Mouse (Mus musculus) cortical plate, adult 2 months (tissue): ENCODE measurements at regions not wholly inside any gene's neighbourhood (a gene's known extent, or its start where the extent isn't known, plus 50 kb on each side); places are given as distances from the start of the nearest gene placed in this dataset.

Experiments
- H3K27ac ChIP-seq: fragments of 200-500 bp; 2 replicates; pipeline ENCODE4 v1.5.1; 2012; ENCODE audit warnings: low read length, control low read depth, inconsistent platforms; ENCODE audit not compliant: insufficient read depth
- H3K4me1 ChIP-seq: fragments of 200-500 bp; 2 replicates; pipeline ENCODE4 v1.6.1; 2011; ENCODE audit warnings: low read length; ENCODE audit not compliant: control insufficient read depth, insufficient read depth
- H3K4me3 ChIP-seq: fragments of 200-500 bp; 2 replicates; pipeline ENCODE4 v1.5.1; 2011; ENCODE audit warnings: mild to moderate bottlenecking, low read length, control low read depth; ENCODE audit not compliant: insufficient read depth
- CTCF ChIP-seq: fragments of 200-500 bp; IDR thresholded peaks from 2 replicates; pipeline ENCODE4 v1.5.1; 2011; ENCODE audit warnings: mild to moderate bottlenecking, control low read depth, low read length; ENCODE audit not compliant: insufficient read depth; ENCODE audit errors: extremely low read depth
- POLR2A ChIP-seq: fragments of 200-500 bp; IDR thresholded peaks from 2 replicates; pipeline ENCODE4 v1.6.1; 2011; ENCODE audit warnings: mild to moderate bottlenecking, low read length, control low read depth; ENCODE audit not compliant: insufficient read depth; ENCODE audit errors: extremely low read depth

DNA sequence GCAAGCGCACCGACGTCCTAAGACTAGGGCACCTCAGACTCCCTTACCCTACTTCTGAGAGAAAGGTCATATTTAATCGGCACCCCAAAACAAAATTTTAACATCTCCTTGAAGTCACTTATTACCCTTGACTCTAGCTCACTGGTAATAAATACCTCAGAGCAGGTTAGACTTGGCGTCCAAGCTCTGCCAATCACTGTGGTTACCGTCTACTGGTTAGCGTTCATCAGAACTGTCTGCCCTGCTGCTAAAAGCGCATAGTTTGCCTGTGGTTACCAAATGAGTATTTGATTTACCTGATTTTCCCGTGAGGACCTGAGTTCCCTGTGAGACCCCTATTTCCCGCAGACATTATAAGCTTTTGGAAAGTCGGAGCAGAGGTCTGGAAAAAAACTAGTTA, 107.3 kb upstream of the Hmgn3 start:
- TF ChIP-seq CTCF, result no peak
- no peak for TF ChIP-seq POLR2A
- H3K4me3 ChIP-seq, result no peak overlapping the region
- H3K4me1 ChIP-seq, result no peaks in the 10 kb centered on the region
- no peak overlapping the region for H3K27ac ChIP-seq

DNA sequence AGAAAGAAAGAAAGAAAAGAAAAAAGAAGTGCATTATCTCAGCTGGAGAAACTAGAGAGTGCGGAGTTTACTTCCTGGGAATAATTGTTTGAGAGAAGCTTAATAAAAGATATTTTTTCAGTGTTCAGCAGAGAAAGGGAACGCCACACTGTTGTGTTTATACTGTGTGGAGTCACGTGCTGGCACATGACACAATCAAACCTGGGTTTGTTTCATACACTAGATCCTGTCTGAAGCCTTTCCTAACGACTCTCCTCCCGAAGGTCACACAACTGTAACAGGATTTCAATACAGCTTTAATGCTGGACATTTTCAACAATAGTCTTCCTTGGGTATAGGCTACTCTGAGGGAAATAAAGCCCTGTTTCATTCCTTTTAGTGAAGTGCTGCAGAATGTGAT, 105.3 kb upstream of the Hmgn3 start:
- Histone ChIP-seq H3K27ac (no peak overlapping the region), H3K4me3 (no peak overlapping the region), H3K4me1 (no peaks in the 10 kb centered on the region)
- TF ChIP-seq POLR2A (no peak), CTCF (no peak)

DNA sequence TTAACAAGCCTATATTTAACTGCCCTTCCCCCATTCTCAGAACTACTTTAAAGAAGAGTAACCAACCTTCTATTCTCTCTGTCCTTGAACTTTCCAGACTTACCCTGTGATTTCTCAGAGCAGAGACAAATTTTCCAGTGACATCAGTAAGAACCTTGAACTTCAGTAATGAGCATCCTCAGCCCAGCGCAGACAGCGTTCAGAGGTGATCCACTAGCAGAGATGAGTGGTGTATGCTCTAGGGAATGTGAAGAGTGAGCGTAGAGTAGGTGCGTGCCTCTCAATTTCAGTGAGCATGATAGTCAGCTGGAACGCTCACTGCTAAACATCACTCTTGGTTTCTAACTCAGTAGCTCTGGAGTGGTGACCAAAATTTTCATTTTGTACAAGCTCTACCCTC, 103.4 kb upstream of the Hmgn3 start:
- H3K4me1 ChIP-seq, result no peaks in the 10 kb centered on the region
- H3K4me3 ChIP-seq, result no peak overlapping the region
- H3K27ac ChIP-seq, result no peak overlapping the region
- TF ChIP-seq POLR2A, result no peak
- TF ChIP-seq CTCF, result no peak

DNA sequence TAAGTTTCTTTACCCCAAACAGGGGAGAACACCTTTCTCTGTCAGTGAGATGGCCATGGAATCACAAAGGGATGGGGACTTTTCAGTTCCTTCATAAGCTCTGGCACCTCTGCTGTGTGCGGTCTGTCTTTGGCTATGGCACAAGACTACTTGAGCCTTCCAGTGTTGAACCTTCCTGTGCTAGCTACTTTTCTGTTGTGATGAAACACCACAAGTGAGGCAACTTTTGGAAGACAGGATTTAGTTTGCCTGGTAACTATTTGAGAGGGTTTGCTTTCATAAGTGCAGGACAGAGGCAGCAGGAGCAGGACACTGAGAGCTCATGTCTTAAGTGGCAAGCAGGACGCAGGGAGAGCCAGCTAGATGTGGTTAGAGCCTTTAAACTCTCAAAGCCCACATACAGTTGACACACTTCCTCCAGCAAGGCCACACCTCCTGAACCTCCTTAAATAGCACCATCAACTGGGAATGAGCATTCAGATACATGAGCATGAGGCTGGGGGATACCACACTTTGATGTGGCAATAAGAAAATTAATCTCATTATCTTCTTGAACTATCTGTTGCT, 101.8 kb upstream of the Hmgn3 start:
- Histone ChIP-seq H3K27ac (no peak overlapping the region), H3K4me1 (no peaks in the 10 kb centered on the region), H3K4me3 (no peak overlapping the region)
- TF ChIP-seq POLR2A, result no peak
- TF ChIP-seq CTCF, result no peak

DNA sequence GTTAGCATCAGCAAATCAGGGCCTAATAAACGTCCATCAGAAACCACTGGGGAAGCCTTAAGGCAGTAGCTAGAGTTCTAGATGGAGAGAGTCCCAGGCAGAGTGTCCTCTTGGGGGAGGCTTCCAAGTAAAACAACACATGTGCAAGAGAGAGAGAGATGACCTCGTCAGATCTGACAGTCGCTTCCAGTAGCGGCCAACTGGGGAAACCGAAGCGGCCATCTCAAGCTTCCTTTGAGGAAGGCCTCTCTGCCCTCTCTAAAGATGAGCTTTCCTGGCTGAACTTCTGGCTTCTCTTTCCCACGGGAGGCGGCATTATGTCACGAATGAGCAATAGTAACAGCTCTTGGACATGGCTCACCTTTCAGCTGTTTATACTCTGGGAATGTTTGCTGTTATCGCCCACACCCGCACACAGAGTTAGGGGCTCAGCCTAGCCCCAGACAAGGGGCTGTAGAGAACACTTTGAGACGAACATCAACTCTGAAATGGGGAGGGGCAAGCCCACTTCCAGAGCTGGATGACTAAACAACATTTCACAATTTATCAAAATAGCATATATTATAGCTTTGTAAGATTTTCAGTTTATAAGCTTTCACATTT, 100.7 kb upstream of the Hmgn3 start:
- Histone ChIP-seq H3K27ac (no peak overlapping the region), H3K4me1 (no peaks in the 10 kb centered on the region), H3K4me3 (no peak overlapping the region)
- TF ChIP-seq CTCF (no peak), POLR2A (no peak)

DNA sequence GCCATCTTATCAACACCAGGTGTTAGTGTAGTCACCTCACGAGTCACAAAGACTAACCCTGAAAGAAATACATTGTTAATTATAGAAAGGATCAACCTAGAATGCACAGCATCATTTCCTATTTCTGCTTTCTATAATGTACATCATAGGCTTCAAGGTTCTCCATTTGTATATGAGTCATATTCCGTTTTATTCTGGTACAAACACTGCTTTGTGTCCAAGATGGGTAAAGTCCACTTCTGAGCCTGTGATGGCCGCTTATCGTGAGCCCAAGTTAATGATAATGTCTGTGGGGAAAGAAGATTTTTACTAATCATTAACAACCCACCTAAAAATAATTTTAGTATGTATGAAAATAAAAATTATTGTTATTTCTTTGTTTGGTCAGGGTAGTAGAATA, 94.6 kb upstream of the Hmgn3 start:
- Histone ChIP-seq H3K4me3 (no peak overlapping the region), H3K27ac (no peak overlapping the region), H3K4me1 (no peaks in the 10 kb centered on the region)
- TF ChIP-seq POLR2A (no peak), CTCF (no peak)

DNA sequence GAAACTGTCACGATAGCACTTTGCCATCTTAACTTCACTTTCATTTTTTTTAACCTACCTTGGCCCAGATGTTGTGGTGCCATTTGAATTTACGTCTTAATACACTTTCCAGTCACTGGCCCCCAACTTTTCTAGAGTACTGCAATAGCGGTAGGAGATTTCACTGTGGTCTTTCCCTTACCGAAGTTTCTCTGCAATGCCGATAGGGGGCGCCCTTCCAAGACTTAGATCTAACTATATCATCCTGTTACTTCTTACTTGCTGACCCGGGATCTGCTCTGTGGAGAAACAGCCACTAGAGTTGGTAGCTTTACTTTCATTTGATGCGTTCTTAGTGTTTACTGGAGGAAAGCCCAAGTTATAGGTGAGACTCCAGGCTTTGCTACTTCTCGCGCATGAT, 92.6 kb upstream of the Hmgn3 start:
- Histone ChIP-seq H3K27ac (no peak overlapping the region), H3K4me3 (no peak overlapping the region), H3K4me1 (no peaks in the 10 kb centered on the region)
- TF ChIP-seq CTCF (no peak), POLR2A (no peak)

DNA sequence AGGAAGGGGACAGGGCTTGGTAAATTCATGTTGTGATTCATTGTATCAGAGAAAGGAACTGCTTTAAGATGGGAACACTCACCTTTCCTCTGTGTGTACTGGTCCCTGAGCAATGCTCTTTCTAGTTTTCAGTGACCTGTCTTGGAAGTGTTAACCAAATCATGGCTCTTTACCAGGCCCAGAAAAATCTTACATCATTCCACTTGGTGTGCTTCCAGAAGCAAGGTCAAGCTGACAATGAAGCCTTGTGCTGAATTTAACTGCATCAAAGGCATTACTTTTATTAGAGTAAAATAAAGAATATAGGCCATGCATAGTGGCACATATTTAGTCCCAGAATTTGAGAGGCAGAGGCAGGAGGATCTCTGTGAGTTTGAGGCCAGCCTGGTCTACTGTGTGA, 75.4 kb upstream of the Hmgn3 start:
- Histone ChIP-seq H3K27ac (no peak overlapping the region), H3K4me3 (no peak overlapping the region), H3K4me1 (no peaks in the 10 kb centered on the region)
- TF ChIP-seq CTCF (no peak), POLR2A (no peak)

DNA sequence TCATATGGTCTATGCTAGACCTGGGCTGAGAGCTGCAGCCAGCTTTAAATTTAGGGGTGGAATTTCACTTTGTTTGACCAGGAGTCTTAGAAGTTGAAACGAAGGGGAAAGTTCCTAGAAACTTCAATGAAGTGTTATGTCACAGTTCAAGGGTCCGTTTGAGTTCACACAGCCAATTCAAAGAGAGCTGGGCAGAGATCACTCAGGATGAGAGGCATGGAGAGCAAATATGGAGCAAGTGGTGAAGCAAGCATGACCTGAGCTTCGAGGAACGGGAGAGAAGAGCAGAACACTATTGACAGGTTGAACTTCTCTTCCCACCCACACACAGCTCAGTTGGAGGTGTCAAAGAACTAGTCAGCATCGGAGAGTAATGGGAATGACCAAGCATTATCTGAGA, 56.1 kb upstream of the Hmgn3 start:
- no peak overlapping the region for H3K27ac ChIP-seq
- peaks cover 2% of the 10 kb centered on the region; the same call in 1 of the 2 replicates for H3K4me1 ChIP-seq
- H3K4me3 ChIP-seq, result no peak overlapping the region
- TF ChIP-seq POLR2A (no peak), CTCF (no peak)

DNA sequence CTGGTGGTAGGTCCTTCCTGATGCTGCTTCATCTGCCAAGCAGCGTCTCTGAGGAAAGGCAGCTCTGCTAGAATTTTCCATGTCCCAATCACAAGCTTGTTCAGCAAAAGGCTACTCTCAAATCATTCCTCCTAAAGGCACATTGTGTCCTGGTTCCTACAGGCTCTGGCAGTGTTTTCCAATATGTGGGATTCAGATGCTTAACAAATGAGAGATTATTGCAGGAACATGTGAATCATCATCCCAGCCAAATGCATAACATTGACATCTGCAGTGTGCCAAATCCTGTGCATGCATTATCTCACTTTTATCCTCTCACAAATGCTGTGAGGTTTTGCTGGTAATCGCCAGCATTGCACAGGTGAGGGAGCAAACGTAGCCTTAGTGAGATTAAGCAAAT, 53.3 kb upstream of the Hmgn3 start:
- no peak overlapping the region for H3K27ac ChIP-seq
- H3K4me1 ChIP-seq, result peaks cover 2% of the 10 kb centered on the region; the same call in 1 of the 2 replicates
- no peak overlapping the region for H3K4me3 ChIP-seq
- TF ChIP-seq POLR2A, result no peak
- no peak for TF ChIP-seq CTCF

DNA sequence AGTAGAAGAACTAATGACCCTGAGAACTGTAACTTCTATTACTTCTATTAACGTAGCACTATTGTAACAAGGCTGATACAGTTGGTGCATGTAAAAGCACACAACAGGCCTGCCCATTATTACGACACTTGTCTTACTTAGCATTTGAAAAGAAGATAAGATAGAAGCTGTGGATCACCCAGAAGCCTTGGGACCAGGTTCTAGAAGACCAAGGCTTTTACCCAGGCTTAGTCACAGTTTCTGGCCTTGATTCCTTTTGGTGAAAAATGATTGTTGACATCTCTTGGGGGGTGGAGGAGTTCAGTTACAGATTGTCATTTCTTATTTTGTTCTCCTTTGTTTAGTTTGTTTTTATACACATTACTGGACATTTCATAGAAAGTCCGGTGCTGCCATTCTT, 52.7 kb upstream of the Hmgn3 start:
- TF ChIP-seq CTCF, result no peak
- no peak for TF ChIP-seq POLR2A
- H3K4me1 ChIP-seq, result peaks cover 2% of the 10 kb centered on the region; the same call in 1 of the 2 replicates
- no peak overlapping the region; the same call in 1 of the 2 replicates for H3K27ac ChIP-seq
- H3K4me3 ChIP-seq, result no peak overlapping the region

DNA sequence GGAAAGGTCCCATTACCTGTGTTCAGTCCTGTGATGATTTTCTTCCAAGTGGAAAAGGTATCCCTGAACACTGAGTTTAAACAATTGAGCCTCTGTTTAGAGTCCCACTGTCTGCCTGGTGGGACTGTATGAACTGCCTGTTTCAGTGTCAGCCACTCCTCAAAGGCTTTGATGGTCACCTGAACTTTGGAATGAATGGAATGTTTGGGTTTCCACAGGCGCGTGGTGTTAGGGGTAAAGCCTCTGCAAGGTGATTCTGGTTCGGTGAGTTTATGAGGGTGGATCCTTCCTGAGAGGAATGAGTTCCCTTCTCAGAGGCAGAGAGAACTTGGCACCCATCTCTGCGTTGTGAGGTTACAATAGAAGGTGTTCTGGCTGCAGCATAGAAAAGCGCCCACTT, 50.5 kb upstream of the Hmgn3 start:
- Histone ChIP-seq H3K27ac (no peak overlapping the region), H3K4me1 (peaks cover 2% of the 10 kb centered on the region; the same call in 1 of the 2 replicates), H3K4me3 (no peak overlapping the region)
- TF ChIP-seq CTCF (no peak), POLR2A (no peak)
